Mouse (Mus musculus) limb, embryonic 13.5 days (tissue): ENCODE data around the gene Ifnb1. TPM values are rescaled to one million over a fixed set of nuclear protein-coding genes. Genes with fewer than 3 reads are reported as not detected.
"Not testable (repeated sequence)": the region's sequence is repeated elsewhere in the genome, so short reads cannot be mapped to it uniquely, and the experiment has no call there.

Experiments used
- ATAC-seq: fragments of 200-750 bp; cut with Nextera tagmentation; 2 replicates; pipeline ENCODE4 v1.8.0; 2017; ENCODE audit warnings: low read depth, moderate number of reproducible peaks, moderate TSS enrichment; ENCODE audit not compliant: low FRiP score
- H3K27ac ChIP-seq: fragments of 300-500 bp; sonication (generic); 2 replicates; pipeline ENCODE4 v1.5.1; 2015; ENCODE audit warnings: inconsistent platforms, mild to moderate bottlenecking, moderate library complexity
- H3K27me3 ChIP-seq: fragments of 300-500 bp; sonication (generic); 2 replicates; pipeline ENCODE4 v1.6.1; 2015; ENCODE audit warnings: mild to moderate bottlenecking, inconsistent platforms
- H3K36me3 ChIP-seq: fragments of 300-500 bp; sonication (generic); 2 replicates; pipeline ENCODE4 v1.6.1; 2015; ENCODE audit warnings: inconsistent platforms, mild to moderate bottlenecking, moderate library complexity
- H3K4me1 ChIP-seq: fragments of 300-500 bp; sonication (generic); 2 replicates; pipeline ENCODE4 v1.6.1; 2015; ENCODE audit warnings: inconsistent platforms
- H3K4me2 ChIP-seq: fragments of 300-500 bp; sonication (generic); replicated peaks from 2 replicates; pipeline ENCODE4 v1.6.1; 2015; ENCODE audit warnings: inconsistent platforms, mild to moderate bottlenecking, moderate library complexity
- H3K4me3 ChIP-seq: fragments of 300-500 bp; sonication (generic); 2 replicates; pipeline ENCODE4 v1.5.1; 2015; ENCODE audit warnings: moderate library complexity, mild to moderate bottlenecking, inconsistent platforms
- H3K9ac ChIP-seq: fragments of 300-500 bp; sonication (generic); 2 replicates; pipeline ENCODE4 v1.6.1; 2015; ENCODE audit warnings: mild to moderate bottlenecking, inconsistent platforms
- H3K9me3 ChIP-seq: fragments of 300-500 bp; sonication (generic); 2 replicates; pipeline ENCODE4 v1.6.1; 2016; ENCODE audit warnings: inconsistent platforms
- WGBS: fragments of 180-500 bp; shearing (Covaris S2); methylation state at CpG from one replicate; pipeline ENCODE4 v1.1.7; 2015; 5-methylcytosine and 5-hydroxymethylcytosine counted together
- polyA plus RNA-seq: library from polyadenylated mRNA; unstranded; fragments of >200 nt; fragmentation: Nextera tagmentation; extraction: Ambion mirVana; gene quantifications from 2 replicates; pipeline ENCODE4 v1.2.1, GENCODE M21; 2015

Ifnb1 gene
- not detected in 2 replicates for polyA plus RNA-seq

GRCm38 (mm10) chr4:88522674-88523073 is at the start of gene Ifnb1:
TSS of gene Ifnb1 (minus strand) at chr4:88522774.
- H3K27me3 ChIP-seq, result 0 out of 2 replicates have a peak, but pooled peaks cover 4% of the 10 kb centered on the region
- 89% methylated on average over 4 of the region's 4 CpGs for WGBS
- no peak within 1 kb of the TSS for H3K4me3 ChIP-seq
- no peaks in the 10 kb centered on the region for H3K36me3 ChIP-seq
- H3K4me1 ChIP-seq, result no peaks in the 10 kb centered on the region
- no peaks in the 10 kb centered on the region for H3K9me3 ChIP-seq
- no peak within 1 kb of the TSS for H3K9ac ChIP-seq
- no peak within 1 kb of the TSS for H3K4me2 ChIP-seq
- ATAC-seq, result no peak
- H3K27ac ChIP-seq, result no peak within 1 kb of the TSS

- ATAC-seq, result no peak
- 80% methylated on average over 1 of the region's 1 CpGs for WGBS
- no peaks in the 10 kb centered on the region for H3K36me3 ChIP-seq
Observed at GRCm38 (mm10) chr4:88571698-88572097, 49.1 kb upstream of the Ifnb1 start, which contains the start of gene Ifna14. TSS of gene Ifna14 (minus strand) at chr4:88571798.

GRCm38 (mm10) chr4:88561791-88562190 is 39.2 kb upstream of the Ifnb1 start:
- 91% methylated on average over 1 of the region's 1 CpGs for WGBS
- ATAC-seq, result no peak

More at GRCm38 (mm10) chr4:88571698-88572097, 49.1 kb upstream of the Ifnb1 start, which contains the start of gene Ifna14:
- H3K4me3 ChIP-seq, result no peak within 1 kb of the TSS
- H3K4me2 ChIP-seq, result no peak within 1 kb of the TSS
- H3K27ac ChIP-seq, result no peak within 1 kb of the TSS
- H3K9ac ChIP-seq, result no peak within 1 kb of the TSS
- no peaks in the 10 kb centered on the region for H3K9me3 ChIP-seq
- H3K27me3 ChIP-seq, result no peaks in the 10 kb centered on the region
- no peaks in the 10 kb centered on the region for H3K4me1 ChIP-seq

GRCm38 (mm10) chr4:88558145-88558544 is 35.6 kb upstream of the Ifnb1 start, which contains the start of gene Ifna15:
TSS of gene Ifna15 (minus strand) at chr4:88558245.
- not testable (repeated sequence) for H3K4me1 ChIP-seq, ATAC-seq, H3K27ac ChIP-seq, H3K27me3 ChIP-seq, H3K9ac ChIP-seq, H3K4me2 ChIP-seq, H3K9me3 ChIP-seq, H3K36me3 ChIP-seq, H3K4me3 ChIP-seq

More at GRCm38 (mm10) chr4:88561791-88562190, 39.2 kb upstream of the Ifnb1 start:
- Histone ChIP-seq H3K27ac (no peak overlapping the region), H3K9me3 (no peaks in the 10 kb centered on the region), H3K9ac (no peak overlapping the region), H3K4me1 (no peaks in the 10 kb centered on the region), H3K4me2 (no peak overlapping the region), H3K4me3 (no peak overlapping the region), H3K27me3 (no peaks in the 10 kb centered on the region), H3K36me3 (no peaks in the 10 kb centered on the region)

- Histone ChIP-seq H3K27me3 (0 out of 2 replicates have a peak, but pooled peaks cover 10% of the 10 kb centered on the region), H3K9ac (no peak overlapping the region), H3K27ac (no peak overlapping the region), H3K4me2 (peak overlapping the region; percentile 59), H3K4me1 (0 out of 2 replicates have a peak, but pooled peaks cover 4% of the 10 kb centered on the region), H3K36me3 (no peaks in the 10 kb centered on the region), H3K9me3 (no peaks in the 10 kb centered on the region), H3K4me3 (peak overlapping the region; percentile 31)
- peak; percentile 48; the same call in 1 of the 2 replicates for ATAC-seq
- whole genome bisulfite sequencing, result 33% methylated on average over 22 of the region's 22 CpGs
Observed at GRCm38 (mm10) chr4:88550161-88550945, 27.8 kb upstream of the Ifnb1 start.

DNA sequence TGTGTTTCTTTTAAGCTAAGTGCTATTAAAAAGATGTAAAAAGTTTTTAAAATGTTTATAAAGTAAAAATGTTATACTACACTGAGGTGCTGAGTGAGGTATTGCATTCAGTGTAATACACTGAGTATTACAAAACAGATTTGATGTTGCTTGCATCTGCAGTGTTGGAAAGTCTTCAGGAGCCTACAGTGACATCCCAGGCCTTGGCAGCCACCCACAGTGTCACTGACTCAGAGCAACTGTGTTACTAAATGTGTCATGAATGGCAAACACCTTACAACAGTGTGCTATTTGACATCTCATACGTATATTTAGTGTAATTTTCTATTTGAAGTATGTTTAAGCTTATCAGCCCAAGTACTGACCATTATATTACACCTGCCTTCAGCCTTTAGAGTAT is 25.4 kb upstream of the Ifnb1 start:
- Histone ChIP-seq H3K36me3 (no peaks in the 10 kb centered on the region), H3K27me3 (0 out of 2 replicates have a peak, but pooled peaks cover 10% of the 10 kb centered on the region), H3K9ac (no peak overlapping the region), H3K9me3 (no peaks in the 10 kb centered on the region), H3K4me1 (0 out of 2 replicates have a peak, but pooled peaks cover 4% of the 10 kb centered on the region), H3K4me2 (no peak overlapping the region), H3K4me3 (no peak overlapping the region), H3K27ac (no peak overlapping the region)
- WGBS, result 75% methylated on average over 1 of the region's 1 CpGs
- no peak for ATAC-seq

- H3K27ac ChIP-seq, result no peak overlapping the region
- no peak overlapping the region for H3K4me3 ChIP-seq
- no peak overlapping the region for H3K4me2 ChIP-seq
- H3K9ac ChIP-seq, result no peak overlapping the region
- no peaks in the 10 kb centered on the region for H3K4me1 ChIP-seq
- 0 out of 2 replicates have a peak, but pooled peaks cover 10% of the 10 kb centered on the region for H3K27me3 ChIP-seq
- ATAC-seq, result 0 out of 2 replicates have a peak, but pooled peaks have one; percentile 51
- no peaks in the 10 kb centered on the region for H3K36me3 ChIP-seq
- WGBS, result 50% methylated on average over 2 of the region's 2 CpGs
- no peaks in the 10 kb centered on the region for H3K9me3 ChIP-seq
Observed at GRCm38 (mm10) chr4:88543649-88544234, 21.2 kb upstream of the Ifnb1 start.

DNA sequence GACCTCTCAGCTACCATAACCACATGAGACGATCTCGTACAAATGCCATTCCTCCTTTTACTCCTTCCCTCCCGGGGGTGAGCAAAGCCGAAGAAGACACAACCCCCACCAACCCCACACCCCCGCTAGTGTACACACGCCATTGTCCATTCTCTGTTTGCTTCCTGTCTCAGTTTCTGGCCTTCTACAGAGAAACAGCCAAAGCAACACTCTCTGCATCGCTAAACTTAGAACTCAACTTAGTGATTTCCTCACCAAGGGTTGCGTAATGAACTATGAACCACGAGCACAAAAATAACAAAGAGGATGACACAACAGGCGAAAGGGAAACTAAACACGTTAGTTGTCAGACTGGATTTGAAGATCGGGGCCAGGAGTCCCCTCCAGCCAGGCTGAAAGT is 14.8 kb upstream of the Ifnb1 start:
- H3K27ac ChIP-seq, result no peak overlapping the region
- no peak overlapping the region for H3K9ac ChIP-seq
- no peaks in the 10 kb centered on the region for H3K4me1 ChIP-seq
- no peaks in the 10 kb centered on the region for H3K9me3 ChIP-seq
- H3K27me3 ChIP-seq, result no peaks in the 10 kb centered on the region
- H3K4me2 ChIP-seq, result no peak overlapping the region
- no peak for ATAC-seq
- 81% methylated on average over 12 of the region's 12 CpGs for WGBS
- no peaks in the 10 kb centered on the region for H3K36me3 ChIP-seq
- no peak overlapping the region for H3K4me3 ChIP-seq

DNA sequence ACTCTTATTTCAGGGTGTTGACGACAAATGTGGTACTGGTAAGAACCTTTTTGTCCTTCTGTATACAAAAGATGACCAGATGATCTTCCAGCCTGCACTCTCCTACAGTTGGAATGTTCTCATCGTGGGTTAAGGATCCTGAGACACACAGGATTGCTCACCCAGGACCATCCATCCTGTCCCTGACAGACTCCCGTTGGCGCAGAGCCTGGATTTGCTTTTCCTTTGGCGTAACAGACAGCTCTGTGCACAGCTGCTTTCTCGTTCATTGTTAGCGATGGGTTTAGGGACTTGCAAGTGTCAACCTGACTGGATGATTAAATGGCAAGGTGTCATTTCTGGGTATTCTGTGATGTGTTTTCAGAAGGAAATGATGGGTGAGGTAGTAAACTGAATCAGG is 14.1 kb upstream of the Ifnb1 start:
- H3K4me1 ChIP-seq, result no peaks in the 10 kb centered on the region
- no peaks in the 10 kb centered on the region for H3K36me3 ChIP-seq
- H3K27me3 ChIP-seq, result no peaks in the 10 kb centered on the region
- no peak for ATAC-seq
- WGBS, result 73% methylated on average over 7 of the region's 7 CpGs
- no peak overlapping the region for H3K9ac ChIP-seq
- no peak overlapping the region for H3K4me2 ChIP-seq
- no peak overlapping the region for H3K4me3 ChIP-seq
- H3K27ac ChIP-seq, result no peak overlapping the region
- H3K9me3 ChIP-seq, result no peaks in the 10 kb centered on the region

GRCm38 (mm10) chr4:88535742-88536141 is 13.2 kb upstream of the Ifnb1 start:
- no peak for ATAC-seq
- H3K9me3 ChIP-seq, result no peaks in the 10 kb centered on the region
- no peaks in the 10 kb centered on the region for H3K4me1 ChIP-seq
- 95% methylated on average over 1 of the region's 1 CpGs for WGBS
- H3K4me2 ChIP-seq, result no peak overlapping the region
- H3K36me3 ChIP-seq, result no peaks in the 10 kb centered on the region
- no peak overlapping the region for H3K9ac ChIP-seq
- H3K27ac ChIP-seq, result no peak overlapping the region
- H3K4me3 ChIP-seq, result no peak overlapping the region
- no peaks in the 10 kb centered on the region for H3K27me3 ChIP-seq

GRCm38 (mm10) chr4:88534903-88535302 is 12.3 kb upstream of the Ifnb1 start:
- Histone ChIP-seq H3K27me3 (no peaks in the 10 kb centered on the region), H3K4me2 (no peak overlapping the region), H3K9me3 (no peaks in the 10 kb centered on the region), H3K4me3 (no peak overlapping the region), H3K4me1 (no peaks in the 10 kb centered on the region), H3K36me3 (no peaks in the 10 kb centered on the region), H3K9ac (no peak overlapping the region), H3K27ac (no peak overlapping the region)
- 84% methylated on average over 1 of the region's 1 CpGs for WGBS
- no peak for ATAC-seq

DNA sequence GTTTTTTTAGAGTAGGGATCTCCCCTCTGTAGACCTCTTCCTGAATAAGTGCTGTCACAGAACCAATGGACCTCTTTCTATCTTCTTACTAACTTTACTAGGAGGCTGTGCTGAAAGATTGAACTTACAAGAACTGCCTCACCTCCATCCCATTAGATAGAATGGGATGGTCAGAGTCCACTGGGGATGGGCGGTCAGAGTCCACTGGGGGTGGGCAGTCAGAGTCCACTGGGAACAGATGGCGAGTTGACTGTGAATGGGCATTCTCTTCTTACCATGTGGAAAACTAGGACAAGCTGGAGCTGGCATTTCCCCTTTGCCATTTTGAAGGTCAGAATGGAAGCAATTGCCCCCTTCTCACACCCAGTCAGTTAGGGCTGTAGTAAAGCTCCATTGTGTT is 10.9 kb upstream of the Ifnb1 start:
- H3K27me3 ChIP-seq, result no peaks in the 10 kb centered on the region
- H3K27ac ChIP-seq, result no peak overlapping the region
- no peak for ATAC-seq
- no peak overlapping the region for H3K9ac ChIP-seq
- H3K9me3 ChIP-seq, result no peaks in the 10 kb centered on the region
- no peak overlapping the region for H3K4me2 ChIP-seq
- H3K4me1 ChIP-seq, result no peaks in the 10 kb centered on the region
- WGBS, result 89% methylated on average over 2 of the region's 2 CpGs
- no peak overlapping the region for H3K4me3 ChIP-seq
- no peaks in the 10 kb centered on the region for H3K36me3 ChIP-seq
